Mouse (Mus musculus) cortical plate, adult 2 months (tissue): ENCODE measurements around the gene Ksr1.

Experiments used
- CTCF ChIP-seq: fragments of 200-500 bp; IDR thresholded peaks from 2 replicates; pipeline ENCODE4 v1.5.1; 2011; ENCODE audit warnings: mild to moderate bottlenecking, control low read depth, low read length; ENCODE audit not compliant: insufficient read depth; ENCODE audit errors: extremely low read depth
- POLR2A ChIP-seq: fragments of 200-500 bp; IDR thresholded peaks from 2 replicates; pipeline ENCODE4 v1.6.1; 2011; ENCODE audit warnings: mild to moderate bottlenecking, low read length, control low read depth; ENCODE audit not compliant: insufficient read depth; ENCODE audit errors: extremely low read depth

DNA sequence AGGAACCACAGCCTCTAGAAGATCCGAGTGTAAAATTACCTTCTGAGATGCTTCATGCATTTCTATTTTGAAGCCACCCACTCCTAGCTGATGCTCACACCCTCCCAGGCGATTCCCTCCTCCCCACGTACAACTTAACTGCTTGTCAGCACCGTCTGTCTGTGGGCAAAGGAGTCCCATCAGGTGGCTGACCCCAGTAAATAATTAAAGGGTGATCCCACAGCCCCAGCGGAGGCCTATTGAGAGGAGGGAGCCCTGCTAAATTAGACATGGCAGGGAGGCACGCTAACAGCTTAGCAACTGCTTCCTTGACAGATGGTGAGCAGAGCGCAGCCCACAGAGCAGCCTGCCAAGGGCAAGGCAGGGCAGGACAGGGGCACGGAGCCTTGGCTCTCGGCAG, 29.5 kb downstream of the Ksr1 start:
- TF ChIP-seq CTCF = no peak
- no peak for TF ChIP-seq POLR2A
